In the genomic region with DNA sequence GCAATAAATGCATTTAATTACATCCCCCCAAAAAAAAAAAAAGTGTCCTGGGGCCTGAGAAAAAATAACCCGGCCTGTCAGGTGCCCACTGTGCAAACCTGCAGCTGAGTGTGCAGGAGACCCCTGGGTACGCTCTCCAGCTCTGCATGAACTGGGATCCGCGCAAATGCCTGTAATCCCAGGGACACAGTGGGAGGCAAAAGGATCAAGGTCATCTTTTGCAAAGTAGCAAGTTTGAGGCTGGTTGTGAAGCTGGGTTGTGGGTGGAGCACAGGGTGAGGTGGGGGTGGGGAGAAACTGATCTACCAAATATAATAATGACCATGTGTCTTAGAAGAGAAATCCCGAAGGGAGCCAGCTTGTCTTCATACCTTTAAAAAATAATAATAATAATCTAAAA, we compare ENCODE assay signal across 9 mouse cellular contexts. TPM values are rescaled to one million over a fixed set of nuclear protein-coding genes. Genes with fewer than 3 reads are reported as not detected.
DNase-seq lines count a peak whose midpoint lies in the region; ATAC-seq and TF ChIP-seq lines count a peak whose summit lies in the region.
"Had no signal": no experiment of that assay in that cellular context is flagged by ENCODE, and none has a peak within 500 bp of the region (broad histone marks: within the 10 kb centered on the region; RNA-seq: fewer than 3 reads in every experiment).

No protein-coding gene starts in this region.

- 0 out of 2 replicates have a peak, but pooled peaks cover 2% of the 10 kb centered on the region for H3K36me3 ChIP-seq in heart, embryonic 16.5 days (ENCODE audit: control insufficient read depth, insufficient read depth)
- peaks cover 4% of the 10 kb centered on the region for H3K36me3 ChIP-seq in ES-E14 (ENCODE audit: control insufficient read depth, insufficient read depth, low read length, poor library complexity, severe bottlenecking)
- H3K36me3 ChIP-seq in forebrain, embryonic 14.5 days (ENCODE audit: control insufficient read depth, insufficient read depth, low read length) = no peaks in the 10 kb centered on the region
- H3K36me3 ChIP-seq in midbrain, embryonic 15.5 days (replicated peaks) = no peaks in the 10 kb centered on the region

- no peak for ATAC-seq in heart, embryonic 16.5 days (replicated peaks; ENCODE audit: extremely low read depth, insufficient read depth, low FRiP score)
- no peak for ATAC-seq in forebrain, embryonic 14.5 days
- no peak for ATAC-seq in midbrain, embryonic 15.5 days (replicated peaks)

- DNase-seq in heart, adult 9 months (ENCODE audit: low spot score in 2 of 2) = no peak
- no peak for DNase-seq in ES-E14 (ENCODE audit: low read depth, low spot score)
- no peak for DNase-seq in forebrain, embryonic 14.5 days (ENCODE audit: low spot score)
- DNase-seq in urinary bladder, postnatal 25 days (ENCODE audit: low spot score) = no peak
- no peak for DNase-seq in spleen, adult 18-20 months
- DNase-seq in layer of hippocampus, adult 9-11 months = no peak
- DNase-seq: left cerebral cortex, postnatal 4 days had no signal

- 63% methylated on average over 5 of the region's 5 CpGs for WGBS in heart, embryonic 16.5 days
- 55% methylated on average over 5 of the region's 5 CpGs for WGBS in forebrain, embryonic 14.5 days
- WGBS in midbrain, embryonic 15.5 days = 54% methylated on average over 5 of the region's 5 CpGs

- in situ Hi-C loops in ES-E14 (cut with MboI; ENCODE audit: low sequenced_read_pairs in 2 of 2, unreplicated experiment in 2 of 2) = no loop called here

- no peak overlapping the region for H3K27ac ChIP-seq in heart, embryonic 16.5 days (ENCODE audit: low read length)
- no peak overlapping the region for H3K27ac ChIP-seq in ES-E14 (ENCODE audit: insufficient read depth, low read depth, low read length, poor library complexity, severe bottlenecking)
- H3K27ac ChIP-seq in forebrain, embryonic 14.5 days (ENCODE audit: low read depth, low read length) = no peak overlapping the region
- no peak overlapping the region for H3K27ac ChIP-seq in midbrain, embryonic 15.5 days

- H3K9ac ChIP-seq in heart, embryonic 16.5 days (ENCODE audit: low read length) = no peak overlapping the region
- no peak overlapping the region for H3K9ac ChIP-seq in ES-E14 (ENCODE audit: insufficient read depth, low read depth, low read length, poor library complexity, severe bottlenecking)
- H3K9ac ChIP-seq in forebrain, embryonic 14.5 days (ENCODE audit: low read length) = no peak overlapping the region
- no peak overlapping the region for H3K9ac ChIP-seq in midbrain, embryonic 15.5 days

- H3K27me3 ChIP-seq in heart, embryonic 16.5 days (ENCODE audit: control insufficient read depth, insufficient read depth, low read length) = no peaks in the 10 kb centered on the region
- H3K27me3 ChIP-seq in forebrain, embryonic 14.5 days (replicated peaks; ENCODE audit: control insufficient read depth, insufficient read depth, low read length) = no peaks in the 10 kb centered on the region
- peaks cover 7% of the 10 kb centered on the region for H3K27me3 ChIP-seq in midbrain, embryonic 15.5 days (replicated peaks)

- H3K4me1 ChIP-seq in heart, embryonic 16.5 days (ENCODE audit: control insufficient read depth, insufficient read depth, low read length) = peaks cover 18% of the 10 kb centered on the region
- peaks cover 0 to 3% of the 10 kb centered on the region in 2 experiments; a peak in 1 of 4 replicates for H3K4me1 ChIP-seq in ES-E14 (ENCODE audit: control insufficient read depth in 2 of 2, insufficient read depth in 2 of 2, low read length in 2 of 2, poor library complexity in 1 of 2)
- H3K4me1 ChIP-seq in forebrain, embryonic 14.5 days (ENCODE audit: control insufficient read depth, insufficient read depth, low read length) = 0 out of 2 replicates have a peak, but pooled peaks cover 2% of the 10 kb centered on the region
- peaks cover 16% of the 10 kb centered on the region for H3K4me1 ChIP-seq in midbrain, embryonic 15.5 days

- H3K4me2 ChIP-seq in heart, embryonic 16.5 days (ENCODE audit: low read depth, low read length) = peak overlapping the region; percentile 29
- H3K4me2 ChIP-seq in forebrain, embryonic 14.5 days (ENCODE audit: low read length) = peak overlapping the region; percentile 98
- peak overlapping the region; percentile 6; the same call in 1 of the 2 replicates for H3K4me2 ChIP-seq in midbrain, embryonic 15.5 days

- no peaks in the 10 kb centered on the region for H3K9me3 ChIP-seq in heart, embryonic 16.5 days (replicated peaks; ENCODE audit: control insufficient read depth, low read length)
- H3K9me3 ChIP-seq in ES-E14 (ENCODE audit: control insufficient read depth, insufficient read depth, low read depth, low read length) = no peaks in the 10 kb centered on the region
- no peaks in the 10 kb centered on the region for H3K9me3 ChIP-seq in forebrain, embryonic 14.5 days (replicated peaks; ENCODE audit: control insufficient read depth, low read length)
- no peaks in the 10 kb centered on the region for H3K9me3 ChIP-seq in midbrain, embryonic 15.5 days

- no peak overlapping the region for H3K4me3 ChIP-seq in heart, embryonic 16.5 days (ENCODE audit: low read length)
- no peak overlapping the region; a peak in 1 of 4 replicates for H3K4me3 ChIP-seq in ES-E14 (ENCODE audit: insufficient read depth in 1 of 2, low read depth in 1 of 2, low read length in 2 of 2, poor library complexity in 1 of 2, severe bottlenecking in 1 of 2)
- no peak overlapping the region for H3K4me3 ChIP-seq in forebrain, embryonic 14.5 days (ENCODE audit: low read depth, low read length)
- no peak overlapping the region for H3K4me3 ChIP-seq in midbrain, embryonic 15.5 days

TF ChIP-seq in ES-E14, 5 proteins besides CTCF, POLR2A, EP300 and RAD21:
- no peak for TF ChIP-seq HCFC1 (IDR thresholded peaks at IDR 0.05; ENCODE audit: borderline replicate concordance, insufficient read depth, low read length)
- peak; percentile 62; the same call in 1 of the 2 replicates for TF ChIP-seq ZNF384 (IDR thresholded peaks at IDR 0.05; ENCODE audit: low read depth, low read length)
- no peak for TF ChIP-seq ZC3H11A (IDR thresholded peaks at IDR 0.05; ENCODE audit: borderline replicate concordance, low read depth, low read length)

RNA-seq across cellular contexts. Expression of gene Slc7a1, which starts 1.8 kb away (rescaled TPM):
- 15.1 and 15.7 TPM in 2 replicates for polyA plus RNA-seq in heart, embryonic 16.5 days (2015; fragmentation: Nextera tagmentation; extraction: Ambion mirVana)
- 104 and 151 TPM in 2 replicates for total RNA-seq in ES-E14 (2012; rRNA removed)
- 30.0 and 44.2 TPM in 2 replicates for polyA plus RNA-seq in forebrain, embryonic 14.5 days (2014; fragmentation: Nextera tagmentation; extraction: Ambion mirVana)
- 45.2 and 46.4 TPM in 2 replicates for polyA plus RNA-seq in midbrain, embryonic 15.5 days (2015; fragmentation: Nextera tagmentation; extraction: Ambion mirVana)

Comparison
In these comparisons a context has a peak if more than half of its experiments do, and no peak if none do; other contexts are left out.
1. H3K4me2 ChIP-seq: peak in every context shown above with its lines; median percentile 98 in forebrain, embryonic 14.5 days; 29 in heart, embryonic 16.5 days; 6 in midbrain, embryonic 15.5 days.